Mouse (Mus musculus) right cerebral cortex, adult 2 months (tissue): ENCODE measurements at regions not wholly inside any gene's neighbourhood (a gene's known extent, or its start where the extent isn't known, plus 50 kb on each side); places are given as distances from the start of the nearest gene placed in this dataset.
A peak's percentile ranks its signal among the peaks of the same experiment; 100 is the strongest.

Experiments used
- DNase-seq, 2 experiments: peaks; one replicate each; pipeline ENCODE4 v3.0.0; 2021 to 2022; ENCODE audit warnings: low spot score in 2 of 2

DNA sequence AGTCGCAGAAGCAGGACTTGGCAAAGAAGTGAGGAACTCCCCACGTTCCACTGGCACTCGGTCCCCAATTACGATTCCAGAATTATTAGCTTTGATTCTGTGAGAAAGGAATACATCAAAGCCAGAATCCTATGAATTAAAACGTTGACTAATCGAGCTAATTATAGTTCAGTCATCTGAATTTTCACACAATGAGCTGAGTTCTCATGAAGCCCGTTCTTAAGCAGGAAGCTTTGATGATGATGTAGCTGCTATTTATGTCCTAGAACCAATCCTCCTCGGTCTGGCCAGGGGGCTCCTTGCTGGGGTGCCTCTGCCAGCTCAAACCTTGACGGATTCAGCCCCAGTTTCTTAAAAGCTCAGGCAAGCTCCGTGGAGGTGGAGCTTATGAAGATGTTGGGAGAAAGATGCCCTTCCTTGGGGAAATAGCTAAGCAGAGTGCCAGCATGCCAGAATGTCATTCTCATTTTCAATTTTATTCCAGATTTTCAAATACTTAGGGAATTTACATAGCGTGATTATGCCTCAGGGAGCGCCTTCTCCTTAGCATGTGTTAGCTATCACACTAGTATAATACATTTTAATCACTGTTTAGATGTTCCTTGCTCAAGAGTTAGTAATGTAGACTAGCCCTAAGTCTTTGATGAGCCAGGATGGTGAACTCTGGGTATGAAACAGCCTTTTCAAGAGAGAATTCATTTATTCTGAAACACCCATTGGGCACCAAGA, 65.5 kb upstream of the Ppm1b start:
- DNase-seq: peak in 1 of 2 experiments; percentile 10

DNA sequence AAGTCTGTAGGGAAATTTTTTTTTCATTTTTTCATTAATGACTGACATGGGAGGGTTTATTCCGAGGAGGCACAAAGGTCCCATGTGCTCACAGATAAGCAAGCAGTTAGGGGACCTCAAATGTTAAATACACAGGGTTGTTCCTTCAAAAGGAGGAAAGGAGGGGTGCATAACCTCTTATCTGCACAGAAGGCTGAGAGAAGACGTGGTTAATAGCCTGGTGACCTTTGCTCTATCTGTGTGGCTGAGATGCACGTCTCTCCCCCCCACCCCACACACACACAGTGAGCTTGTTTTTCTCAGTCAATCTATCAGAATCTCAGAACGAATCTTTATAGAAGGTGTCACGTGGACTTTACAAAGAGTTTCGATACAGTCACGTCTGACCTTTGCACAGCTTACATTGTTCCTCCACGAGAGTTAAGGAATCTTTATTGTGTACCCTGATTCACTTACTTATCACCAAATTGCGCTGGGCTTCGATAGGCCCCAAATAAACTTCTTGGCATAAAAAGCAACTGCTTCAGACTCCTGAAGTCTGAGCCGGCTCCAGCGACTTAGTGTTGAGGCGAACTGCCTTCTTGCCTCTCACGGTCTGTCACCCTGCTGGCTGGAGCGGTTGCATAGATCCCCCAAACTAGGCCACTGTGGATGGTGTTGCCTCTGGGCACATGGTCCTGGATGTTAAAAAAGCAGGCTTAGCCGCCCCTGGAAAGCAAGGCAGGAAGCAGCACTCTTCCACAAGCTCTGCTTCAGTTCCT, 63.1 kb upstream of the Ppm1b start:
- no peak for DNase-seq

DNA sequence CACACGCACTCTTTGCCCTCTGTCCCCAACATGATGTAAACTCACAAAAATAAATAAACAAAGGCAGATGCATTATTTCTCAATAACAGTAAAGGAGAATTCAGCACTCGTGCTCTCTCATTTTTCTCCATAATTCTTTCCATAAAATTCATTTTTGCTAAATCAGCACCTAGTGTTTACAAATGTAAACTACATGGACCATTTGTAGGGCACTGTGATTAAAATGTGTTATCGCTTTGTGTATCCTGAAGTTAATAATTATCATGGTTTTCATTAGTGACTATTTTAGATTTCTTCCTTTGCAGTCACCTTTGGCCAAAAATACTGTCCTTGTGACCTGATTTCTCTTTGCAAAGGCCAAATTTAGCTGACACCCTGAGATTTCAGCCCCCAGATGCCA, 61.0 kb upstream of the Ppm1b start:
- DNase-seq: no peak

DNA sequence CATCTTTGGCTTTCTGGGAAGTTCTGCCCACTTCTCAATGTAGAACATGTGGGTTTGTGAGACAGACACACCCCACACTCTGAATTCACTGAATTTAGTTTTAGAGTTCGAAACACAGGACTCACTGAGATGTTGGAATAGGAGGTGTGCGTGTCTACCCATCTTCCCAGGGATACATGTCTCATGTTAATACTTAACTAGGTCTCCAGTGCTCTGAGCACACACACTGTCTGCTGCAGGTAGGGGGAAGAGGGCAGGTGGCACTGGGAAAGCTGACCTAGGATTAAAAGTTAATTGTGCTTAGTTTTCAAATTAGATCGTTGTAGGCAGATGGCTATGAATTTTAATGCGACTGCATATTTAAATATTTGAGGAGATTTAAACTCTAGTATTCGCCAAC, 60.0 kb upstream of the Ppm1b start:
- no peak for DNase-seq

DNA sequence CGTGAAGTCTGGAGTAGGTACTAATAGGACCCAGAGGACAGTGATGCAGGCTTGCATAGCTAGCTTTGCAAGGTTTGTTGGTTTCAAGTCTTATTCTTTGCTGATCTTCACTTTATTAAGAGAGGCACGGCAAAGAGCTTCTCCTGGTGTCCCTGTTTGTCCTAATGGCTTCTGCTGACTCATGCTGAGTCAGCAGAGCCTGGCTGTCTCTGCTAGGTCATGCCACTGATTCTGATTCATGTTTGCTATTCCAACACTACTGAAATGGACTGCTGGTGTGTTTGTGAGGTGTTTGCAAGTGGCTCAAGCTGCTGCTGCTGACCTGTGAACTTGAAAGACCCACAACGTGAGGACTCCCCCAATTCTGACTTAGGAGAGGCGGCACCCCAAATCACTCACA, 58.1 kb upstream of the Ppm1b start:
- DNase-seq: no peak

DNA sequence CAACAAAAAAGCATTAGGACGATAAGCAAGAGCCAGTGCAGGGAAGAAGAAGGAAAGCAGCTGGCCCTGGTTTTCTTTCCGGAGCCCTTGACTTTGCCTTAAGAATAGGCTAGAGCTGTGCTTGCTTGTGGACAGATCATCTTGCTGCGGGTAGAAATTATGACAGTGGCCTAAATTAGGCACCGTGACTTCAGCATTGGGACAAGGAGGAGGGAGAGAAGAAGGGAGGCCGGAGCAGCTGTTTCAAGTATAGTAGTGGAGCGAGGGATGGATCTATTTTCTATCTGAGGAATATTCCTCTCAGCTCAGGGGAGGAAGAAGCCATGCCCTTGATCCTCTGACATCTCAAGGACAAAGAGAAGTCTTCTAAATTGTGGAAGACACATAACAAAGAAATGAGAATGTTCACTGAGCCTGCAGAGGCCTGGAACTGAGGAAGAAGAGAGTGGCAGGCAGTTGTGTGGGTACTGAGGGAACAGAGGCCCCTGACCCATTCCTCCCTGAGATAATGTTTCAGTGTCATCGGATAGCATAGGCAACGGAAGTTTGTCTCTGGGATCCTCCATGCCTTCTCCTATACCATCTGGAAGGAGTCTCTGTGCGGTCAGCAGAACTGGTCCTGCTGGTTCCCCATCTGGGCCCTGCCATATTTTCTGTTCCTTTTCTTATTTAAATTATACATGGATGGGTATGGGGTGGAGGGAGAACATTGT, 52.8 kb upstream of the Ppm1b start:
- no peak for DNase-seq
